ENCODE assay signal across 32 mouse cellular contexts in genomic region chr12:87856067-87856466, GRCm38 (mm10). TPM values are rescaled to one million over a fixed set of nuclear protein-coding genes. Genes with fewer than 3 reads are reported as not detected.
"Had no signal": no experiment of that assay in that cellular context is flagged by ENCODE, and none has a peak within 500 bp of the region (broad histone marks: within the 10 kb centered on the region; RNA-seq: fewer than 3 reads in every experiment).

No protein-coding gene starts in this region.

RNA-seq across cellular contexts. Expression of gene Gm2001, which starts 13.9 kb away (rescaled TPM):
- total RNA-seq: common myeloid progenitor, adult 5-6 weeks; forebrain, postnatal 0 days; gastrocnemius, adult 18-20 months; gastrocnemius, adult 2 months; gastrocnemius, adult 8-10 months; gastrocnemius, postnatal 10 days; gastrocnemius, postnatal 14 days; gastrocnemius, postnatal 25 days; gastrocnemius, postnatal 36 days; gastrocnemius, postnatal 4 days; granulocyte monocyte progenitor cell, adult 5-6 weeks; heart, adult 18-20 months; heart, adult 2 months; heart, adult 8-10 months had no signal
- polyA plus RNA-seq: cortical plate, adult 2 months; embryonic facial prominence, embryonic 10.5 days; embryonic facial prominence, embryonic 11.5 days; embryonic facial prominence, embryonic 12.5 days; embryonic facial prominence, embryonic 13.5 days; embryonic facial prominence, embryonic 14.5 days; embryonic facial prominence, embryonic 15.5 days; erythroblast, embryonic 14.5 days; forebrain, embryonic 10.5 days; forebrain, embryonic 11.5 days; forebrain, embryonic 12.5 days; forebrain, embryonic 13.5 days; forebrain, embryonic 14.5 days; forebrain, embryonic 15.5 days; forebrain, embryonic 16.5 days; forebrain, postnatal 0 days; frontal cortex, adult 2 months; gonadal fat pad, adult 2 months; heart, adult 2 months; heart, embryonic 10.5 days had no signal

RNA-seq across cellular contexts. Expression of gene Gm2016, which starts 17.8 kb away (rescaled TPM):
- total RNA-seq: common myeloid progenitor, adult 5-6 weeks; forebrain, postnatal 0 days; gastrocnemius, adult 18-20 months; gastrocnemius, adult 2 months; gastrocnemius, adult 8-10 months; gastrocnemius, postnatal 10 days; gastrocnemius, postnatal 14 days; gastrocnemius, postnatal 25 days; gastrocnemius, postnatal 36 days; gastrocnemius, postnatal 4 days; granulocyte monocyte progenitor cell, adult 5-6 weeks; heart, adult 18-20 months; heart, adult 2 months; heart, adult 8-10 months had no signal
- polyA plus RNA-seq: cortical plate, adult 2 months; embryonic facial prominence, embryonic 10.5 days; embryonic facial prominence, embryonic 11.5 days; embryonic facial prominence, embryonic 12.5 days; embryonic facial prominence, embryonic 13.5 days; embryonic facial prominence, embryonic 14.5 days; embryonic facial prominence, embryonic 15.5 days; erythroblast, embryonic 14.5 days; forebrain, embryonic 10.5 days; forebrain, embryonic 11.5 days; forebrain, embryonic 12.5 days; forebrain, embryonic 13.5 days; forebrain, embryonic 14.5 days; forebrain, embryonic 15.5 days; forebrain, embryonic 16.5 days; forebrain, postnatal 0 days; frontal cortex, adult 2 months; gonadal fat pad, adult 2 months; heart, adult 2 months; heart, embryonic 10.5 days had no signal

RNA-seq across cellular contexts. Expression of gene Gm2022, which starts 39.1 kb away (rescaled TPM):
- total RNA-seq: common myeloid progenitor, adult 5-6 weeks; forebrain, postnatal 0 days; gastrocnemius, adult 18-20 months; gastrocnemius, adult 2 months; gastrocnemius, adult 8-10 months; gastrocnemius, postnatal 10 days; gastrocnemius, postnatal 14 days; gastrocnemius, postnatal 25 days; gastrocnemius, postnatal 36 days; gastrocnemius, postnatal 4 days; granulocyte monocyte progenitor cell, adult 5-6 weeks; heart, adult 18-20 months; heart, adult 2 months; heart, adult 8-10 months had no signal
- polyA plus RNA-seq: cortical plate, adult 2 months; embryonic facial prominence, embryonic 10.5 days; embryonic facial prominence, embryonic 11.5 days; embryonic facial prominence, embryonic 12.5 days; embryonic facial prominence, embryonic 13.5 days; embryonic facial prominence, embryonic 14.5 days; embryonic facial prominence, embryonic 15.5 days; erythroblast, embryonic 14.5 days; forebrain, embryonic 10.5 days; forebrain, embryonic 11.5 days; forebrain, embryonic 12.5 days; forebrain, embryonic 13.5 days; forebrain, embryonic 14.5 days; forebrain, embryonic 15.5 days; forebrain, embryonic 16.5 days; forebrain, postnatal 0 days; frontal cortex, adult 2 months; gonadal fat pad, adult 2 months; heart, adult 2 months; heart, embryonic 10.5 days had no signal

RNA-seq across cellular contexts. Expression of gene BB287469, which starts 39.7 kb away (rescaled TPM):
- total RNA-seq: common myeloid progenitor, adult 5-6 weeks; forebrain, postnatal 0 days; gastrocnemius, adult 18-20 months; gastrocnemius, adult 2 months; gastrocnemius, adult 8-10 months; gastrocnemius, postnatal 10 days; gastrocnemius, postnatal 14 days; gastrocnemius, postnatal 25 days; gastrocnemius, postnatal 36 days; gastrocnemius, postnatal 4 days; granulocyte monocyte progenitor cell, adult 5-6 weeks; heart, adult 18-20 months; heart, adult 2 months; heart, adult 8-10 months had no signal
- polyA plus RNA-seq: cortical plate, adult 2 months; embryonic facial prominence, embryonic 10.5 days; embryonic facial prominence, embryonic 11.5 days; embryonic facial prominence, embryonic 12.5 days; embryonic facial prominence, embryonic 13.5 days; embryonic facial prominence, embryonic 14.5 days; embryonic facial prominence, embryonic 15.5 days; erythroblast, embryonic 14.5 days; forebrain, embryonic 10.5 days; forebrain, embryonic 11.5 days; forebrain, embryonic 12.5 days; forebrain, embryonic 13.5 days; forebrain, embryonic 14.5 days; forebrain, embryonic 15.5 days; forebrain, embryonic 16.5 days; forebrain, postnatal 0 days; frontal cortex, adult 2 months; gonadal fat pad, adult 2 months; heart, adult 2 months; heart, embryonic 10.5 days had no signal
